Mouse (Mus musculus) gastrocnemius, adult 18-20 months (tissue): ENCODE measurements at regions not wholly inside any gene's neighbourhood (a gene's known extent, or its start where the extent isn't known, plus 50 kb on each side); places are given as distances from the start of the nearest gene placed in this dataset.

Experiments
- DNase-seq: peaks from one replicate; pipeline ENCODE4 v3.0.0; 2021; ENCODE audit warnings: low spot score

GRCm38 (mm10) chr9:14173631-14174323 lies 101.1 kb upstream of the Sesn3 start:
- DNase-seq: peak; percentile 62

GRCm38 (mm10) chr9:14174324-14175040 lies 100.4 kb upstream of the Sesn3 start:
- DNase-seq: no peak

- no peak for DNase-seq
Observed at GRCm38 (mm10) chr9:14175041-14175881, 99.6 kb upstream of the Sesn3 start.

GRCm38 (mm10) chr9:14179777-14180176 lies 95.1 kb upstream of the Sesn3 start:
- DNase-seq: no peak

GRCm38 (mm10) chr9:14184261-14184660 lies 90.6 kb upstream of the Sesn3 start:
- DNase-seq: no peak

GRCm38 (mm10) chr9:14185681-14186080 lies 89.2 kb upstream of the Sesn3 start:
- DNase-seq: no peak

- DNase-seq: no peak
Observed at GRCm38 (mm10) chr9:14187753-14188152, 87.1 kb upstream of the Sesn3 start.

- no peak for DNase-seq
Observed at GRCm38 (mm10) chr9:14188504-14188903, 86.4 kb upstream of the Sesn3 start.

GRCm38 (mm10) chr9:14190660-14191059 lies 84.2 kb upstream of the Sesn3 start:
- no peak for DNase-seq

GRCm38 (mm10) chr9:14194748-14195147 lies 80.1 kb upstream of the Sesn3 start:
- no peak for DNase-seq

GRCm38 (mm10) chr9:14199116-14199515 lies 75.8 kb upstream of the Sesn3 start:
- no peak for DNase-seq

- DNase-seq: no peak
Observed at GRCm38 (mm10) chr9:14199983-14200700, 74.7 kb upstream of the Sesn3 start.

- DNase-seq: no peak
Observed at GRCm38 (mm10) chr9:14200852-14201251, 74.0 kb upstream of the Sesn3 start.

- no peak for DNase-seq
Observed at GRCm38 (mm10) chr9:14202551-14203306, 72.1 kb upstream of the Sesn3 start.

- no peak for DNase-seq
Observed at GRCm38 (mm10) chr9:14203307-14203695, 71.6 kb upstream of the Sesn3 start.

- no peak for DNase-seq
Observed at GRCm38 (mm10) chr9:14203768-14204416, 71.0 kb upstream of the Sesn3 start.

GRCm38 (mm10) chr9:14204817-14205216 lies 70.0 kb upstream of the Sesn3 start:
- DNase-seq: no peak

GRCm38 (mm10) chr9:14206838-14207560 lies 67.9 kb upstream of the Sesn3 start:
- DNase-seq: no peak

- DNase-seq: no peak
Observed at GRCm38 (mm10) chr9:14207561-14207936, 67.3 kb upstream of the Sesn3 start.

GRCm38 (mm10) chr9:14213283-14213682 lies 61.6 kb upstream of the Sesn3 start:
- no peak for DNase-seq
